Mouse (Mus musculus): ENCODE results near the gene Tenm2. TPM values are rescaled to one million over a fixed set of nuclear protein-coding genes. Genes with fewer than 3 reads are reported as not detected.

The Tenm2 gene
- total and polyA plus RNA-seq, 3 experiments: 0.08 to 0.14 (median 0.12) TPM

DNA sequence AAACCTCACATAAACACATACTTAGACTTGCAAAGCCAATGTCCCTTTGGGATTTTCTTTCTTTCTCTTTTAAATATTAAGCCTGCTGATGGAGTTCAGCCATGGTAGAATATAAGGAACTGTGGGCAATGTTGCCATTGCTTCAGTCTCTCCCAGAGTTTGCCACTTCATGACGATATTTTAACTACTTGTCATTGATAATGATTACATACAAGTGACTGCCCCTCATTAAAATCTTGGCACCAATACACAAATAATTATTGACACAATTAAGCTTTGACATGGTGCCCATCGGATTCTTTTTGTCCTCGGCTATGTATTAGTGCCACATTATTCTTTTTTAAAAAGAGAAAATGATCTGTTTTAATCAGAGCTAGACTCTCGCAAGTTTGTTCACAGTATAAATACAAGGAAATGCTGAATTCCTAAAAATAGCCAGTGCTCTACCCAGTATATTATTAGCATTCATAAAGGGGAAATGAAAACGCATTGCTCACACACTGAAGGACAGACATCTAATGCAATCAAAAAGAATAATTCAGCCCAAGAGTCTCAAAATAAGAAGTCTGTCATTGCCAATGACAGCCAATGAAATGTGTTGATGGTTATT, 158.7 kb downstream of the Tenm2 start:
- TF ChIP-seq EP300 (IDR thresholded peaks at IDR 0.05; ENCODE audit: insufficient read depth, low read depth, low read length): no peak
- no peak for TF ChIP-seq POLR2A (IDR thresholded peaks at IDR 0.05; ENCODE audit: insufficient read depth, low read depth, low read length)
- TF ChIP-seq CTCF (IDR thresholded peaks at IDR 0.05): no peak
- H3K27me3 ChIP-seq (ENCODE audit: control insufficient read depth, insufficient read depth, low read length): no peaks in the 10 kb centered on the region
- WGBS: 44% methylated on average over 5 of the region's 5 CpGs

DNA sequence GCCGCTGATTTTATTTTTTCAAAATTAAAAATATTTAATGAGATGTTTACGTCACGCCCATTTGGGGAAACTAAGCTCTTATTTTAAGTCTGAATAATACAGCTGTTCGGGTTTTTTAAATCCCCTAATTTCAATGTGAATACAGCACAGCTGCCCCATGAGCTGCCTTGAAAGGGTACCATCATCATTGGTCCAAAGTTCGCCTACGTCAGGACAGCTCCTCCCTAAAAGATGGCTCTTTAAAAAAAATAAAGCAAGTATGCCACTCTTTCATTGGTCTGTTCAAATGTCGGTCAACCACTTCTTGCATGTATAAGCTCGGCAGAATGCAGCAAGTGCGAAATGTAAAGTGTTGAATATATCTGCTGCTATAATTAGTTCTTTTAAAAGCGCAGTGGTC, 160.4 kb downstream of the Tenm2 start:
- WGBS: 89% methylated on average over 10 of the region's 10 CpGs
- no peaks in the 10 kb centered on the region for H3K4me1 ChIP-seq (ENCODE audit: control insufficient read depth, insufficient read depth, low read length)
- intact Hi-C loops (cut with DNase I): no loop called here
- no peaks in the 10 kb centered on the region for H3K36me3 ChIP-seq (ENCODE audit: control insufficient read depth, insufficient read depth, low read length)
- no peak for DNase-seq
- no peaks in the 10 kb centered on the region for H3K27me3 ChIP-seq (ENCODE audit: control insufficient read depth, insufficient read depth, low read length)
- no peaks in the 10 kb centered on the region for H3K79me2 ChIP-seq (replicated peaks; ENCODE audit: control insufficient read depth, insufficient read depth, low read length)
- H3K9ac ChIP-seq (ENCODE audit: low read depth, low read length): no peak overlapping the region
- H3K4me3 ChIP-seq: no peak overlapping the region
- no peak for TF ChIP-seq POLR2A (IDR thresholded peaks at IDR 0.05; ENCODE audit: insufficient read depth, low read depth, low read length)
- TF ChIP-seq CTCF (IDR thresholded peaks at IDR 0.05): no peak
- no peak overlapping the region for H3K27ac ChIP-seq

More for the DNA sequence above, 158.7 kb downstream of the Tenm2 start:
- Histone ChIP-seq H3K79me2 (replicated peaks; ENCODE audit: control insufficient read depth, insufficient read depth, low read length) (no peaks in the 10 kb centered on the region), H3K36me3 (ENCODE audit: control insufficient read depth, insufficient read depth, low read length) (no peaks in the 10 kb centered on the region), H3K4me3 (no peak overlapping the region), H3K9ac (ENCODE audit: low read depth, low read length) (no peak overlapping the region), H3K27ac (no peak overlapping the region), H3K4me1 (ENCODE audit: control insufficient read depth, insufficient read depth, low read length) (no peaks in the 10 kb centered on the region)
- intact Hi-C loops (cut with DNase I): no loop called here
- no peak for DNase-seq

- Histone ChIP-seq H3K4me3 (no peak overlapping the region), H3K9ac (ENCODE audit: low read depth, low read length) (no peak overlapping the region), H3K27me3 (ENCODE audit: control insufficient read depth, insufficient read depth, low read length) (no peaks in the 10 kb centered on the region), H3K4me1 (ENCODE audit: control insufficient read depth, insufficient read depth, low read length) (no peaks in the 10 kb centered on the region; the same call in 1 of the 2 replicates), H3K36me3 (ENCODE audit: control insufficient read depth, insufficient read depth, low read length) (peaks cover 2% of the 10 kb centered on the region; the same call in 1 of the 2 replicates), H3K79me2 (replicated peaks; ENCODE audit: control insufficient read depth, insufficient read depth, low read length) (no peaks in the 10 kb centered on the region), H3K27ac (no peak overlapping the region)
- no peak for TF ChIP-seq EP300 (IDR thresholded peaks at IDR 0.05; ENCODE audit: insufficient read depth, low read depth, low read length)
- TF ChIP-seq POLR2A (IDR thresholded peaks at IDR 0.05; ENCODE audit: insufficient read depth, low read depth, low read length): no peak
- TF ChIP-seq CTCF (IDR thresholded peaks at IDR 0.05): no peak
- DNase-seq: no peak
- intact Hi-C loops (cut with DNase I): no loop called here
- whole genome bisulfite sequencing: 83% methylated on average over 3 of the region's 3 CpGs
Measured at GRCm38 (mm10) chr11:37065459-37065858, 170.3 kb downstream of the Tenm2 start.

DNA sequence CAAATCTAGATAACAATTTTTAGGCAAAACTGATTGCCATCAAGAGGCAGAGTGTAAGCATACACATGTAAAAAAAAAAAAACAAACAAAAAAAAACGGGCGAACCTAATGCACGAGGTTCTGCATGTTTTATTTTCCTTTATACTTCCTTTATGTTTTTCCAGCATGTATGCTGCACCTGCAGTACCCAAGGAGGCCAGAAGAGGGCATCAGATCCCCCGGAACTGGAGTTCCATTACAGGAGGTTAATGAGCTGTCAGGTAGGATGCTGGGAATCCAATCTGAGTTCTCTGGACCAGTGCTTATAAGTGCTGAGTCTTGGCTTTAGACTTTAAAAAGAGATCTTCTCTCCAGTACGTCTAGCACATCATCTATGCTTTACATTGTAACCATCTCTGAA, 189.1 kb downstream of the Tenm2 start:
- H3K9ac ChIP-seq (ENCODE audit: low read depth, low read length): no peak overlapping the region
- no peaks in the 10 kb centered on the region for H3K27me3 ChIP-seq (ENCODE audit: control insufficient read depth, insufficient read depth, low read length)
- no peaks in the 10 kb centered on the region for H3K79me2 ChIP-seq (replicated peaks; ENCODE audit: control insufficient read depth, insufficient read depth, low read length)
- WGBS: 54% methylated on average over 5 of the region's 5 CpGs
- no peaks in the 10 kb centered on the region for H3K36me3 ChIP-seq (ENCODE audit: control insufficient read depth, insufficient read depth, low read length)
- H3K4me3 ChIP-seq: no peak overlapping the region
- TF ChIP-seq EP300 (IDR thresholded peaks at IDR 0.05; ENCODE audit: insufficient read depth, low read depth, low read length) (no peak), CTCF (IDR thresholded peaks at IDR 0.05) (peak; percentile 68), POLR2A (IDR thresholded peaks at IDR 0.05; ENCODE audit: insufficient read depth, low read depth, low read length) (no peak)
- intact Hi-C loops (cut with DNase I): no loop called here
- no peak overlapping the region for H3K27ac ChIP-seq
- H3K4me1 ChIP-seq (ENCODE audit: control insufficient read depth, insufficient read depth, low read length): no peaks in the 10 kb centered on the region
- peak in 1 of 2 experiments; percentile 26 for DNase-seq

- H3K79me2 ChIP-seq (replicated peaks; ENCODE audit: control insufficient read depth, insufficient read depth, low read length): no peaks in the 10 kb centered on the region
- H3K27ac ChIP-seq: no peak overlapping the region
- intact Hi-C loops (cut with DNase I): no loop called here
- H3K27me3 ChIP-seq (ENCODE audit: control insufficient read depth, insufficient read depth, low read length): no peaks in the 10 kb centered on the region
- no peak for DNase-seq
- TF ChIP-seq EP300 (IDR thresholded peaks at IDR 0.05; ENCODE audit: insufficient read depth, low read depth, low read length): no peak
- TF ChIP-seq CTCF (IDR thresholded peaks at IDR 0.05): no peak
- TF ChIP-seq POLR2A (IDR thresholded peaks at IDR 0.05; ENCODE audit: insufficient read depth, low read depth, low read length): no peak
- 67% methylated on average over 4 of the region's 4 CpGs for WGBS
- no peaks in the 10 kb centered on the region for H3K36me3 ChIP-seq (ENCODE audit: control insufficient read depth, insufficient read depth, low read length)
- no peak overlapping the region for H3K9ac ChIP-seq (ENCODE audit: low read depth, low read length)
- no peak overlapping the region for H3K4me3 ChIP-seq
- no peaks in the 10 kb centered on the region for H3K4me1 ChIP-seq (ENCODE audit: control insufficient read depth, insufficient read depth, low read length)
Measured at GRCm38 (mm10) chr11:37041259-37041658, 194.5 kb downstream of the Tenm2 start.

- H3K4me3 ChIP-seq: no peak overlapping the region
- no peak for TF ChIP-seq EP300 (IDR thresholded peaks at IDR 0.05; ENCODE audit: insufficient read depth, low read depth, low read length)
- TF ChIP-seq POLR2A (IDR thresholded peaks at IDR 0.05; ENCODE audit: insufficient read depth, low read depth, low read length): no peak
- TF ChIP-seq CTCF (IDR thresholded peaks at IDR 0.05): no peak
- H3K27ac ChIP-seq: no peak overlapping the region
- H3K79me2 ChIP-seq (replicated peaks; ENCODE audit: control insufficient read depth, insufficient read depth, low read length): no peaks in the 10 kb centered on the region
- 65% methylated on average over 3 of the region's 3 CpGs for WGBS
- intact Hi-C loops (cut with DNase I): no loop called here
- H3K36me3 ChIP-seq (ENCODE audit: control insufficient read depth, insufficient read depth, low read length): no peaks in the 10 kb centered on the region
- no peaks in the 10 kb centered on the region for H3K27me3 ChIP-seq (ENCODE audit: control insufficient read depth, insufficient read depth, low read length)
- H3K9ac ChIP-seq (ENCODE audit: low read depth, low read length): no peak overlapping the region
- DNase-seq: no peak
- no peaks in the 10 kb centered on the region for H3K4me1 ChIP-seq (ENCODE audit: control insufficient read depth, insufficient read depth, low read length)
Measured at GRCm38 (mm10) chr11:37039283-37039682, 196.5 kb downstream of the Tenm2 start.
